Mouse (Mus musculus) forebrain, embryonic 11.5 days (tissue): Measurements from ENCODE around the gene Lair1. TPM values are rescaled to one million over a fixed set of nuclear protein-coding genes. Genes with fewer than 3 reads are reported as not detected.

Source experiments
- polyA plus RNA-seq: library from polyadenylated mRNA; unstranded; fragments of >200 nt; fragmentation: Nextera tagmentation; extraction: Ambion mirVana; gene quantifications from 2 replicates; pipeline ENCODE4 v1.2.1, GENCODE M21; 2014

The Lair1 gene
- polyA plus RNA-seq, 1 experiment from 2014 or later = 1.4 TPM

Other genes starting within 250 kb of the Lair1 start
- not detected in 2 replicates for gene Gm15448, start 237.5 kb downstream of the Lair1 start, polyA plus RNA-seq
- not detected in 2 replicates for gene Pira2, start 218.2 kb downstream of the Lair1 start, polyA plus RNA-seq
- not detected in 2 replicates for gene Gm14548, start 165.1 kb downstream of the Lair1 start, polyA plus RNA-seq
- gene Lilra6, start 147.7 kb downstream of the Lair1 start, polyA plus RNA-seq = not detected in 2 replicates
- 87.3 and 96.0 TPM in 2 replicates for gene Ttyh1, start 56.2 kb upstream of the Lair1 start, polyA plus RNA-seq
- gene Leng8, start 73.8 kb upstream of the Lair1 start, polyA plus RNA-seq = 77.4 and 77.5 TPM in 2 replicates
- 1.6 and 2.7 TPM in 2 replicates for gene Leng9, start 87.2 kb upstream of the Lair1 start, polyA plus RNA-seq
- gene Cdc42ep5, start 101.7 kb upstream of the Lair1 start, polyA plus RNA-seq = 16.2 and 17.8 TPM in 2 replicates
- 0.16 TPM in 1 of 2 replicates, not detected in the other for gene Lilra5, start 174.6 kb upstream of the Lair1 start, polyA plus RNA-seq